Mouse (Mus musculus) forebrain, embryonic 11.5 days (tissue): ENCODE measurements around the gene Hyal4. TPM values are rescaled to one million over a fixed set of nuclear protein-coding genes. Genes with fewer than 3 reads are reported as not detected.

Experiments used
- ATAC-seq: fragments of 200-750 bp; cut with Nextera tagmentation; replicated peaks from 2 replicates; pipeline ENCODE4 v1.8.0; 2017; ENCODE audit warnings: moderate TSS enrichment; ENCODE audit not compliant: low FRiP score
- DNase-seq: peaks from one replicate; pipeline ENCODE4 v3.0.0-alpha.2; 2017; ENCODE audit warnings: low spot score
- H3K27ac ChIP-seq: fragments of 300-500 bp; sonication (generic); 2 replicates; pipeline ENCODE4 v1.5.1; 2014; ENCODE audit warnings: low read depth, low read length
- H3K27me3 ChIP-seq: fragments of 300-500 bp; sonication (generic); 2 replicates; pipeline ENCODE4 v1.6.1; 2014; ENCODE audit warnings: mild to moderate bottlenecking, low read length, mixed read lengths; ENCODE audit not compliant: control insufficient read depth, insufficient read depth
- H3K36me3 ChIP-seq: fragments of 300-500 bp; sonication (generic); 2 replicates; pipeline ENCODE4 v1.6.1; 2014; ENCODE audit warnings: mild to moderate bottlenecking, low read length, moderate library complexity, mixed read lengths; ENCODE audit not compliant: control insufficient read depth, insufficient read depth
- H3K4me1 ChIP-seq: fragments of 300-500 bp; sonication (generic); replicated peaks from 2 replicates; pipeline ENCODE4 v1.6.1; 2014; ENCODE audit warnings: low read length, mixed read lengths; ENCODE audit not compliant: control insufficient read depth, insufficient read depth
- H3K4me2 ChIP-seq: fragments of 300-500 bp; sonication (generic); 2 replicates; pipeline ENCODE4 v1.6.1; 2014; ENCODE audit warnings: low read depth, mild to moderate bottlenecking, low read length, moderate library complexity, mixed read lengths; ENCODE audit not compliant: severe bottlenecking
- H3K4me3 ChIP-seq: fragments of 300-500 bp; sonication (generic); 2 replicates; pipeline ENCODE4 v1.5.1; 2014; ENCODE audit warnings: low read depth, low read length
- H3K9ac ChIP-seq: fragments of 300-500 bp; sonication (generic); 2 replicates; pipeline ENCODE4 v1.6.1; 2014; ENCODE audit warnings: low read length
- H3K9me3 ChIP-seq: fragments of 300-500 bp; sonication (generic); 2 replicates; pipeline ENCODE4 v1.6.1; 2016; ENCODE audit warnings: low read length, mixed read lengths; ENCODE audit not compliant: control insufficient read depth
- WGBS: fragments of 180-500 bp; shearing (Covaris S2); extraction: QIAGEN DNeasy Blood & Tissue Kit; methylation state at CpG from one replicate; pipeline ENCODE4 v1.1.7; 2014; 5-methylcytosine and 5-hydroxymethylcytosine counted together
- polyA plus RNA-seq: library from polyadenylated mRNA; unstranded; fragments of >200 nt; fragmentation: Nextera tagmentation; extraction: Ambion mirVana; gene quantifications from 2 replicates; pipeline ENCODE4 v1.2.1, GENCODE M21; 2014

The Hyal4 gene
- polyA plus RNA-seq, 1 experiment from 2014 or later: not detected

GRCm38 (mm10) chr6:24779182-24779581 is 31.1 kb downstream of the Hyal4 start:
- H3K27me3 ChIP-seq: no peaks in the 10 kb centered on the region
- H3K27ac ChIP-seq: no peak overlapping the region
- H3K4me2 ChIP-seq: no peak overlapping the region
- DNase-seq: no peak
- no peaks in the 10 kb centered on the region for H3K4me1 ChIP-seq
- WGBS: 65% methylated on average over 2 of the region's 2 CpGs
- no peaks in the 10 kb centered on the region for H3K9me3 ChIP-seq
- H3K36me3 ChIP-seq: no peaks in the 10 kb centered on the region
- no peak for ATAC-seq
- no peak overlapping the region for H3K9ac ChIP-seq
- no peak overlapping the region for H3K4me3 ChIP-seq

DNA sequence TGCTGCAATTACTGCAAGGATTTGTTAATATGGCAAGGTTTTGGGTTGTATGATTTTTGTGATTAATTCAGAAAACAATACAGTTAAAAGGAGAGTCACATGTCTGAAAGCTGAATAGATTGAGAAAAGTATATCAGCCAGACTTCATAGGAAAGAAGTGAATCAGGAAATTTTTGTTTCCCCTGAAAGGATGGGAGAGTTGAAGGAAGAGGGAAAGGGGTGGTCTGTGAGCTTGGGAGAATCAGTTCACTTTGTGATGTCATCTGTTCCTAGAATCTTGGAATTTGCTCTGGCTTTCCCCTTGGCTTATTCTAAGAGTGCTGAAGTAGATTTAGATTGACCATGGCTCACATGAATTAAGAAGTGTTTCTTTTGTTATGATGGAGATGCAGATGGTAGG is 42.8 kb downstream of the Hyal4 start, which contains the start of gene Spam1:
Gene Spam1 (plus strand): TSS at position 301 of the 400 bp plus-strand sequence.
- Histone ChIP-seq H3K9ac (no peak within 1 kb of the TSS), H3K27me3 (no peaks in the 10 kb centered on the region), H3K4me2 (no peak within 1 kb of the TSS), H3K4me3 (no peak within 1 kb of the TSS), H3K9me3 (no peaks in the 10 kb centered on the region), H3K4me1 (no peaks in the 10 kb centered on the region), H3K27ac (no peak within 1 kb of the TSS), H3K36me3 (no peaks in the 10 kb centered on the region)
- ATAC-seq (no peak), DNase-seq (no peak)

Other genes with a start within 250 kb of the Hyal4 start
- gene Iqub, start 233.3 kb upstream of the Hyal4 start, polyA plus RNA-seq: 0.47 and 0.55 TPM in 2 replicates
- gene Ndufa5, start 220.3 kb upstream of the Hyal4 start, polyA plus RNA-seq: 203 and 232 TPM in 2 replicates
- not detected in 2 replicates for gene Asb15, start 220.2 kb upstream of the Hyal4 start, polyA plus RNA-seq
- not detected in 2 replicates for gene Lmod2, start 150.6 kb upstream of the Hyal4 start, polyA plus RNA-seq
- 64.0 and 68.2 TPM in 2 replicates for gene Wasl, start 83.3 kb upstream of the Hyal4 start, polyA plus RNA-seq
- 0.08 TPM in 1 of 2 replicates, not detected in the other for gene Hyal6, start 15.1 kb upstream of the Hyal4 start, polyA plus RNA-seq
- gene Spam1, start 42.9 kb downstream of the Hyal4 start, polyA plus RNA-seq: not detected in 2 replicates
- gene Hyal5, start 109.7 kb downstream of the Hyal4 start, polyA plus RNA-seq: not detected in 2 replicates
- gene Tmem229a, start 208.0 kb downstream of the Hyal4 start, polyA plus RNA-seq: 1.8 and 2.0 TPM in 2 replicates